Mouse (Mus musculus) megakaryocyte-erythroid progenitor cell, adult 5-6 weeks (primary cell): ENCODE measurements around the gene Vmn1r38. TPM values are rescaled to one million over a fixed set of nuclear protein-coding genes. Genes with fewer than 3 reads are reported as not detected.
"Not testable (repeated sequence)": the region's sequence is repeated elsewhere in the genome, so short reads cannot be mapped to it uniquely, and the experiment has no call there.

ENCODE experiments used
- ATAC-seq: replicated peaks from 2 replicates; pipeline ENCODE4 v1.8.0; 2016; ENCODE audit warnings: mild to moderate bottlenecking, inconsistent platforms; ENCODE audit not compliant: severe bottlenecking, poor library complexity, low FRiP score, low TSS enrichment
- total RNA-seq, 2 experiments: library from RNA; stranded (forward) in 1 of 2; stranded (reverse) in 1 of 2; fragments of 200-1000, 215-1000 nt in 1 of 2; fragments of >200 nt in 1 of 2; fragmentation: Nextera tagmentation in 1 of 2; gene quantifications; 2 replicates each; pipeline ENCODE4 v1.2.3; 2014 to 2017

The Vmn1r38 gene
- total RNA-seq (2014; fragmentation: Nextera tagmentation): not detected in 2 replicates
- total RNA-seq (2017): not detected in 2 replicates

GRCm38 (mm10) chr6:66782527-66782926 lies at the start of gene Vmn1r38:
Gene Vmn1r38, minus strand, starts transcription at chr6:66782627.
- ATAC-seq: not testable (repeated sequence)

DNA sequence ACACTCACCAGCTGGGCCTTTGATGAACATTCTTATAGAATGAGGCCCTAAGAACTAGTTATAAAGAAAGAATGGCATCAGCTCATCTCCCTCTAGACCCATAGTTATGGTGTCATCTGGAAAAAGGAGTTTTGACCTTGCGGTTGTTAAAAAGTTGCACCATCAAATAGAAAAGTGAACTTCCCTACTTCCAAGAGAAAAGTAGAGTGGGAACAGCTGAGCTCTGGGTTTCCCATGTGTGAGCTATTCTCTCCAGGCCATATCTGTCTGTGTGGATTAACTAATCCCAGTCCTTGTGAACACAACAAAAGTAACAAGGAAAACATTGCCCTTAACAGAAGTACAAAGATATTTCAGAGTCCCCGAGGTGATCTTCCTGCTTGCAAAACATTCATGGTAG lies 28.1 kb upstream of the Vmn1r38 start, which contains the start of gene Vmn1r39:
TSS of gene Vmn1r39 (minus strand) at position 101 of the 400 bp plus-strand sequence.
- ATAC-seq: no peak

DNA sequence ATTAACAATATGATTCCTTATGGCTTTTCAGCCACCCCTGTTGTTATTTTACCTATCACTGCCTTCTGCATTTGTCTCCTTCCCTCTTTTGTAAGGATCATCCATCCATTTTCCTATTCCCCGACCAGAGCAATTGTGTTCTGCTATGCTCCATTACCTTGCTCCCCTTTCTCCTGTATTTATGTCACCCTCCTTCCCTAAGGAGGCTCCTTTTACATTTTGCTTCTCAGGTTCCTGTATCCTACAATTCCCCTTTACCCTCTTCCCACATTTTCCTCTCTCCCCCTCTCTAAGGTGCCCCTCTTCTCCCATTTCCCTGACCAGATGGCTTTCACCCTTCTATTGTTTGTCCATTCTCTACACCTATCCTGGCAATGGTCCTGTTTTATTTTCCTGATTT lies 23.9 kb upstream of the Vmn1r38 start:
- ATAC-seq: no peak

DNA sequence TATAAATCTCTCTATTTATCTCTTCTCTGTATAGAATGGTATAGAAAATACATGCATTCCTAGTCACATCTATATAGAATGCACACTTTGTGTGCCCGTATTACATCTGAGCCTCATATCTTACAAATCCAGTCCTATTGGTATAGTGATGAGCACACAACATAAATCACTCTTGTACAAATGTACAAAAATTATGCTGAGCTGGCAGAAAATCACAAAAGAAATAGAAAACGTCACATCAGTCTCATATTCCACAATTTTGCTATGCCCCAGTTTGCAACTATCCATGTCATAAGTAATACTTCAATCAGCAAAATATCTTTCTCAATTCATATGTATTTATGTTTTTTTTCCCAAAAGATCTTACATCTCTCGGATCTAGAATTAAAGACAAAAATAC lies 23.3 kb upstream of the Vmn1r38 start:
- ATAC-seq: no peak

- ATAC-seq: not testable (repeated sequence)
Measured at GRCm38 (mm10) chr6:66729082-66729481, 53.3 kb downstream of the Vmn1r38 start, which contains the start of gene Vmn1r37. Gene Vmn1r37, plus strand, starts transcription at chr6:66729382.

Other genes starting within 250 kb of the Vmn1r38 start
- gene Mad2l1, start 247.2 kb downstream of the Vmn1r38 start, total RNA-seq (2014; fragmentation: Nextera tagmentation): 92.8 and 111 TPM in 2 replicates
- gene Mad2l1, start 247.2 kb downstream of the Vmn1r38 start, total RNA-seq (2017): 104 and 127 TPM in 2 replicates
- gene Vmn1r32, start 222.5 kb downstream of the Vmn1r38 start, total RNA-seq (2014; fragmentation: Nextera tagmentation): not detected in 2 replicates
- not detected in 2 replicates for gene Vmn1r32, start 222.5 kb downstream of the Vmn1r38 start, total RNA-seq (2017)
- gene Vmn1r33, start 164.3 kb downstream of the Vmn1r38 start, total RNA-seq (2014; fragmentation: Nextera tagmentation): not detected in 2 replicates
- gene Vmn1r33, start 164.3 kb downstream of the Vmn1r38 start, total RNA-seq (2017): not detected in 2 replicates
- gene Vmn1r34, start 138.7 kb downstream of the Vmn1r38 start, total RNA-seq (2014; fragmentation: Nextera tagmentation): not detected in 2 replicates
- gene Vmn1r34, start 138.7 kb downstream of the Vmn1r38 start, total RNA-seq (2017): not detected in 2 replicates
- gene Vmn1r35, start 96.7 kb downstream of the Vmn1r38 start, total RNA-seq (2014; fragmentation: Nextera tagmentation): not detected in 2 replicates
- gene Vmn1r35, start 96.7 kb downstream of the Vmn1r38 start, total RNA-seq (2017): not detected in 2 replicates
- gene Vmn1r36, start 63.5 kb downstream of the Vmn1r38 start, total RNA-seq (2014; fragmentation: Nextera tagmentation): not detected in 2 replicates
- not detected in 2 replicates for gene Vmn1r36, start 63.5 kb downstream of the Vmn1r38 start, total RNA-seq (2017)
- gene Vmn1r37, start 53.2 kb downstream of the Vmn1r38 start, total RNA-seq (2014; fragmentation: Nextera tagmentation): not detected in 2 replicates
- not detected in 2 replicates for gene Vmn1r37, start 53.2 kb downstream of the Vmn1r38 start, total RNA-seq (2017)
- gene Vmn1r39, start 28.0 kb upstream of the Vmn1r38 start, total RNA-seq (2014; fragmentation: Nextera tagmentation): not detected in 2 replicates
- gene Vmn1r39, start 28.0 kb upstream of the Vmn1r38 start, total RNA-seq (2017): not detected in 2 replicates
- gene Gng12, start 113.8 kb upstream of the Vmn1r38 start, total RNA-seq (2014; fragmentation: Nextera tagmentation): 25.4 and 39.3 TPM in 2 replicates
- 27.8 and 37.5 TPM in 2 replicates for gene Gng12, start 113.8 kb upstream of the Vmn1r38 start, total RNA-seq (2017)